Comparison of ENCODE assay signal across 11 mouse cellular contexts in the genomic region with DNA sequence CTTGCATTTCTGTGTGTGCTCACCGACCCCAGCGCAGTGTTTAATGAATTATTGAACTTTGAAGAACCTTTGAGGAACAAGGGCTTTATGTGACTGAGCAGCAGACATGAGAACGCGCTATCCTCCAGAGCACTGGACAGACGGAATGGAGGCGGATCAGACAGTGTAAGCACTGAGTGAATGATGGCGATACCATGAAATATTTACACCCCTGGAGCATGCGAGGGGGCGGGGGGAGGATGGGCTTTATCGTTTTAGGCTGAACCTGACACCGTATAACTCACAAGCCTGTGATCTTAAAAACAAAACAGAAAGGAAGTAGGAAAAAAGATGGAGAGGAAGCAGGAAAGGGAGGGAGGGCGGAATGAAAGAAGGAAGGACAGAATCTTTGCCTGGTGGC. TPM values are rescaled to one million over a fixed set of nuclear protein-coding genes. Genes with fewer than 3 reads are reported as not detected.
DNase-seq lines count a peak whose midpoint lies in the region; ATAC-seq and TF ChIP-seq lines count a peak whose summit lies in the region.
"Had no signal": no experiment of that assay in that cellular context is flagged by ENCODE, and none has a peak within 500 bp of the region (broad histone marks: within the 10 kb centered on the region; RNA-seq: fewer than 3 reads in every experiment).

No protein-coding gene starts in this region.

- DNase-seq in midbrain, postnatal 0 days (ENCODE audit: low spot score), result no peak
- DNase-seq in left cerebral cortex, postnatal 14 days (ENCODE audit: low spot score in 2 of 2), result no peak
- DNase-seq in forebrain, embryonic 10.5 days (ENCODE audit: extremely low spot score, low spot score), result no peak
- DNase-seq: lung, postnatal 10 days had no signal

- no peaks in the 10 kb centered on the region for H3K36me3 ChIP-seq in hindbrain, embryonic 12.5 days
- H3K36me3 ChIP-seq in hindbrain, embryonic 13.5 days, result no peaks in the 10 kb centered on the region
- no peaks in the 10 kb centered on the region for H3K36me3 ChIP-seq in midbrain, embryonic 13.5 days
- H3K36me3 ChIP-seq in midbrain, postnatal 0 days (ENCODE audit: insufficient read depth, low read length), result no peaks in the 10 kb centered on the region
- no peaks in the 10 kb centered on the region for H3K36me3 ChIP-seq in liver, embryonic 12.5 days
- H3K36me3 ChIP-seq in neural tube, embryonic 15.5 days, result no peaks in the 10 kb centered on the region
- no peaks in the 10 kb centered on the region for H3K36me3 ChIP-seq in forebrain, embryonic 10.5 days (replicated peaks)
- H3K36me3 ChIP-seq: hindbrain, embryonic 10.5 days had no signal

- H3K27me3 ChIP-seq in hindbrain, embryonic 12.5 days, result peaks cover 28% of the 10 kb centered on the region
- H3K27me3 ChIP-seq in hindbrain, embryonic 13.5 days, result peaks cover 47% of the 10 kb centered on the region
- H3K27me3 ChIP-seq in midbrain, embryonic 13.5 days, result peaks cover 39% of the 10 kb centered on the region
- no peaks in the 10 kb centered on the region for H3K27me3 ChIP-seq in midbrain, postnatal 0 days (ENCODE audit: insufficient read depth, low read length)
- H3K27me3 ChIP-seq in liver, embryonic 12.5 days (replicated peaks), result no peaks in the 10 kb centered on the region
- H3K27me3 ChIP-seq in neural tube, embryonic 15.5 days (replicated peaks), result peaks cover 34% of the 10 kb centered on the region
- H3K27me3 ChIP-seq in forebrain, embryonic 10.5 days (ENCODE audit: poor library complexity, severe bottlenecking), result peaks cover 58% of the 10 kb centered on the region

- 41% methylated on average over 12 of the region's 12 CpGs for WGBS in hindbrain, embryonic 12.5 days
- 40% methylated on average over 12 of the region's 12 CpGs for WGBS in hindbrain, embryonic 13.5 days
- WGBS in midbrain, embryonic 13.5 days, result 53% methylated on average over 12 of the region's 12 CpGs
- WGBS in midbrain, postnatal 0 days, result 50% methylated on average over 12 of the region's 12 CpGs
- 55% methylated on average over 12 of the region's 12 CpGs for WGBS in liver, embryonic 12.5 days (ENCODE audit: insufficient replicate concordance)
- 38% methylated on average over 12 of the region's 12 CpGs for WGBS in neural tube, embryonic 15.5 days
- 78% methylated on average over 12 of the region's 12 CpGs for WGBS in forebrain, embryonic 10.5 days

- H3K27ac ChIP-seq in hindbrain, embryonic 12.5 days, result no peak overlapping the region
- H3K27ac ChIP-seq in hindbrain, embryonic 13.5 days, result no peak overlapping the region
- H3K27ac ChIP-seq in midbrain, embryonic 13.5 days, result peak overlapping the region; percentile 9; the same call in 1 of the 2 replicates
- no peak overlapping the region for H3K27ac ChIP-seq in midbrain, postnatal 0 days (ENCODE audit: low read depth, low read length)
- H3K27ac ChIP-seq in liver, embryonic 12.5 days, result no peak overlapping the region; the same call in 1 of the 2 replicates
- no peak overlapping the region for H3K27ac ChIP-seq in neural tube, embryonic 15.5 days (replicated peaks)
- no peak overlapping the region for H3K27ac ChIP-seq in forebrain, embryonic 10.5 days
- H3K27ac ChIP-seq: hindbrain, embryonic 10.5 days had no signal

- H3K4me2 ChIP-seq in hindbrain, embryonic 12.5 days (replicated peaks), result no peak overlapping the region
- H3K4me2 ChIP-seq in hindbrain, embryonic 13.5 days, result no peak overlapping the region
- H3K4me2 ChIP-seq in midbrain, embryonic 13.5 days (replicated peaks), result peak overlapping the region; percentile 9; the same call in 1 of the 2 replicates
- no peak overlapping the region for H3K4me2 ChIP-seq in midbrain, postnatal 0 days (ENCODE audit: low read depth, low read length, poor library complexity, severe bottlenecking)
- H3K4me2 ChIP-seq in liver, embryonic 12.5 days, result peak overlapping the region; percentile 29
- peak overlapping the region; percentile 15; the same call in 1 of the 2 replicates for H3K4me2 ChIP-seq in neural tube, embryonic 15.5 days

- H3K9me3 ChIP-seq in hindbrain, embryonic 12.5 days (replicated peaks), result no peaks in the 10 kb centered on the region
- no peaks in the 10 kb centered on the region for H3K9me3 ChIP-seq in hindbrain, embryonic 13.5 days
- no peaks in the 10 kb centered on the region for H3K9me3 ChIP-seq in midbrain, embryonic 13.5 days
- H3K9me3 ChIP-seq in midbrain, postnatal 0 days (ENCODE audit: low read length), result no peaks in the 10 kb centered on the region
- no peaks in the 10 kb centered on the region for H3K9me3 ChIP-seq in liver, embryonic 12.5 days (replicated peaks)
- no peaks in the 10 kb centered on the region for H3K9me3 ChIP-seq in neural tube, embryonic 15.5 days (replicated peaks)
- H3K9me3 ChIP-seq in forebrain, embryonic 10.5 days, result no peaks in the 10 kb centered on the region
- H3K9me3 ChIP-seq: hindbrain, embryonic 10.5 days had no signal

- TF ChIP-seq CTCF in midbrain, postnatal 0 days (IDR thresholded peaks at IDR 0.05), result no peak

- no peak overlapping the region for H3K9ac ChIP-seq in hindbrain, embryonic 12.5 days
- no peak overlapping the region for H3K9ac ChIP-seq in hindbrain, embryonic 13.5 days
- no peak overlapping the region for H3K9ac ChIP-seq in midbrain, embryonic 13.5 days (replicated peaks)
- no peak overlapping the region for H3K9ac ChIP-seq in midbrain, postnatal 0 days (replicated peaks; ENCODE audit: low read length, poor library complexity, severe bottlenecking)
- H3K9ac ChIP-seq in liver, embryonic 12.5 days, result no peak overlapping the region
- no peak overlapping the region for H3K9ac ChIP-seq in neural tube, embryonic 15.5 days (replicated peaks)

- peak; percentile 26; the same call in 1 of the 2 replicates for ATAC-seq in hindbrain, embryonic 12.5 days (ENCODE audit: low FRiP score)
- ATAC-seq in hindbrain, embryonic 13.5 days (ENCODE audit: low FRiP score), result no peak
- ATAC-seq in midbrain, embryonic 13.5 days, result peak; percentile 71; the same call in 1 of the 2 replicates
- no peak for ATAC-seq in midbrain, postnatal 0 days (ENCODE audit: low FRiP score)
- no peak for ATAC-seq in liver, embryonic 12.5 days
- ATAC-seq in neural tube, embryonic 15.5 days (ENCODE audit: low FRiP score), result no peak
- ATAC-seq: forebrain, embryonic 16.5 days had no signal

- H3K4me1 ChIP-seq in hindbrain, embryonic 12.5 days, result peaks cover 47% of the 10 kb centered on the region
- H3K4me1 ChIP-seq in hindbrain, embryonic 13.5 days (replicated peaks), result peaks cover 42% of the 10 kb centered on the region
- H3K4me1 ChIP-seq in midbrain, embryonic 13.5 days (replicated peaks), result peaks cover 52% of the 10 kb centered on the region
- H3K4me1 ChIP-seq in midbrain, postnatal 0 days (ENCODE audit: insufficient read depth, low read length), result peaks cover 7% of the 10 kb centered on the region
- peaks cover 39% of the 10 kb centered on the region for H3K4me1 ChIP-seq in liver, embryonic 12.5 days
- peaks cover 19% of the 10 kb centered on the region for H3K4me1 ChIP-seq in neural tube, embryonic 15.5 days
- peaks cover 52% of the 10 kb centered on the region for H3K4me1 ChIP-seq in forebrain, embryonic 10.5 days

- intact Hi-C loops in left cerebral cortex, postnatal 14 days (cut with DNase I), result no loop called here

- H3K4me3 ChIP-seq in hindbrain, embryonic 12.5 days, result no peak overlapping the region
- no peak overlapping the region for H3K4me3 ChIP-seq in hindbrain, embryonic 13.5 days
- no peak overlapping the region for H3K4me3 ChIP-seq in midbrain, embryonic 13.5 days (replicated peaks)
- no peak overlapping the region for H3K4me3 ChIP-seq in midbrain, postnatal 0 days (ENCODE audit: low read depth, low read length)
- H3K4me3 ChIP-seq in liver, embryonic 12.5 days, result no peak overlapping the region
- H3K4me3 ChIP-seq in neural tube, embryonic 15.5 days (replicated peaks), result no peak overlapping the region
- no peak overlapping the region for H3K4me3 ChIP-seq in forebrain, embryonic 10.5 days
- H3K4me3 ChIP-seq: hindbrain, embryonic 10.5 days had no signal

RNA-seq across cellular contexts. Expression of a gene that starts 57.6 kb away (rescaled TPM):
- polyA plus RNA-seq in hindbrain, embryonic 12.5 days (2016; fragmentation: Nextera tagmentation; extraction: Ambion mirVana), result 116 and 119 TPM in 2 replicates
- polyA plus RNA-seq in hindbrain, embryonic 13.5 days (2015; fragmentation: Nextera tagmentation; extraction: Ambion mirVana), result 126 and 131 TPM in 2 replicates
- polyA plus RNA-seq in midbrain, embryonic 13.5 days (2015; fragmentation: Nextera tagmentation; extraction: Ambion mirVana), result 128 and 131 TPM in 2 replicates
- 97.9 and 135 TPM in 2 replicates for total RNA-seq in midbrain, postnatal 0 days (2014; rRNA removed)
- polyA plus RNA-seq in midbrain, postnatal 0 days (2015; fragmentation: Nextera tagmentation; extraction: Ambion mirVana), result 151 and 153 TPM in 2 replicates
- polyA plus RNA-seq in liver, embryonic 12.5 days (2016; fragmentation: Nextera tagmentation; extraction: Ambion mirVana), result 28.6 and 29.6 TPM in 2 replicates
- polyA plus RNA-seq in neural tube, embryonic 15.5 days (2015; fragmentation: Nextera tagmentation; extraction: Ambion mirVana), result 131 and 135 TPM in 2 replicates
- 100 to 1,000 TPM; 120 to 123 TPM for total RNA-seq in left cerebral cortex, postnatal 14 days (2021)
- 88.3 TPM in 2 replicates for polyA plus RNA-seq in forebrain, embryonic 10.5 days (2016; fragmentation: Nextera tagmentation; extraction: Ambion mirVana)

RNA-seq across cellular contexts. Expression of a gene that starts 57.8 kb away (rescaled TPM):
- polyA plus RNA-seq in hindbrain, embryonic 12.5 days (2016; fragmentation: Nextera tagmentation; extraction: Ambion mirVana), result 15.3 and 15.5 TPM in 2 replicates
- polyA plus RNA-seq in hindbrain, embryonic 13.5 days (2015; fragmentation: Nextera tagmentation; extraction: Ambion mirVana), result 10.3 and 10.6 TPM in 2 replicates
- 14.0 TPM in 2 replicates for polyA plus RNA-seq in midbrain, embryonic 13.5 days (2015; fragmentation: Nextera tagmentation; extraction: Ambion mirVana)
- total RNA-seq in midbrain, postnatal 0 days (2014; rRNA removed), result 8.4 and 9.4 TPM in 2 replicates
- 8.4 and 11.5 TPM in 2 replicates for polyA plus RNA-seq in midbrain, postnatal 0 days (2015; fragmentation: Nextera tagmentation; extraction: Ambion mirVana)
- polyA plus RNA-seq in liver, embryonic 12.5 days (2016; fragmentation: Nextera tagmentation; extraction: Ambion mirVana), result 3.5 and 4.6 TPM in 2 replicates
- polyA plus RNA-seq in neural tube, embryonic 15.5 days (2015; fragmentation: Nextera tagmentation; extraction: Ambion mirVana), result 9.7 and 10.5 TPM in 2 replicates
- total RNA-seq in left cerebral cortex, postnatal 14 days (2021), result 10 to 100 TPM; 25.9 to 26.1 TPM
- 9.8 and 11.4 TPM in 2 replicates for polyA plus RNA-seq in forebrain, embryonic 10.5 days (2016; fragmentation: Nextera tagmentation; extraction: Ambion mirVana)

Comparison
In these comparisons a context has a peak if more than half of its experiments do, and no peak if none do; other contexts are left out.
1. ATAC-seq: peak in hindbrain, embryonic 12.5 days (single experiment) and midbrain, embryonic 13.5 days (single experiment); none in hindbrain, embryonic 13.5 days (single experiment), midbrain, postnatal 0 days (single experiment), liver, embryonic 12.5 days (single experiment) and neural tube, embryonic 15.5 days (single experiment).
2. H3K4me2 ChIP-seq: peak in midbrain, embryonic 13.5 days (single experiment), liver, embryonic 12.5 days (single experiment) and neural tube, embryonic 15.5 days (single experiment); none in hindbrain, embryonic 12.5 days (single experiment), hindbrain, embryonic 13.5 days (single experiment) and midbrain, postnatal 0 days (single experiment).